Mouse (Mus musculus): ENCODE data around the gene Nrg4. TPM values are rescaled to one million over a fixed set of nuclear protein-coding genes. Genes with fewer than 3 reads are reported as not detected.

Gene Nrg4
- polyA plus RNA-seq, 1 experiment from 2014 or later: 0.60 TPM

- DNase-seq: peak; percentile 72
- Histone ChIP-seq H3K4me2 (peak within 1 kb of the TSS; percentile 77), H3K27ac (peak within 1 kb of the TSS; percentile 77), H3K9me3 (replicated peaks) (no peaks in the 10 kb centered on the region), H3K27me3 (no peaks in the 10 kb centered on the region), H3K4me3 (replicated peaks) (peak within 1 kb of the TSS; percentile 84), H3K4me1 (replicated peaks) (peaks cover 34% of the 10 kb centered on the region), H3K9ac (peak within 1 kb of the TSS; percentile 80), H3K36me3 (peaks cover 15% of the 10 kb centered on the region)
- peak; percentile 97 for ATAC-seq (ENCODE audit: low read depth)
- WGBS (ENCODE audit: insufficient replicate concordance): under 1% methylated on average over 63 of the region's 65 CpGs
These were observed 117.7 kb downstream of the Nrg4 start, which contains the start of gene Fbxo22 for GRCm38 (mm10) chr9:55208790-55209481. Gene Fbxo22, plus strand, starts transcription at chr9:55208925.

GRCm38 (mm10) chr9:55208458-55208789, 118.2 kb downstream of the Nrg4 start:
- peak overlapping the region; percentile 84 for H3K4me3 ChIP-seq (replicated peaks)
- no peak for ATAC-seq (ENCODE audit: low read depth)
- H3K9me3 ChIP-seq (replicated peaks): no peaks in the 10 kb centered on the region
- peak overlapping the region; percentile 77 for H3K4me2 ChIP-seq
- H3K9ac ChIP-seq: peak overlapping the region; percentile 80
- peak overlapping the region; percentile 77 for H3K27ac ChIP-seq
- H3K36me3 ChIP-seq: peaks cover 11% of the 10 kb centered on the region
- no peak for DNase-seq
- WGBS (ENCODE audit: insufficient replicate concordance): 0% methylated on average over 2 of the region's 2 CpGs
- H3K4me1 ChIP-seq (replicated peaks): peaks cover 34% of the 10 kb centered on the region
- no peaks in the 10 kb centered on the region for H3K27me3 ChIP-seq

- no peak overlapping the region for H3K4me3 ChIP-seq (replicated peaks)
- DNase-seq (no peak), ATAC-seq (ENCODE audit: low read depth) (no peak)
- H3K36me3 ChIP-seq: peaks cover 27% of the 10 kb centered on the region
- H3K4me1 ChIP-seq (replicated peaks): no peaks in the 10 kb centered on the region
- no peaks in the 10 kb centered on the region for H3K9me3 ChIP-seq (replicated peaks)
- H3K27ac ChIP-seq: no peak overlapping the region
- no peak overlapping the region for H3K9ac ChIP-seq
- H3K27me3 ChIP-seq: no peaks in the 10 kb centered on the region
- no peak overlapping the region for H3K4me2 ChIP-seq
- 79% methylated on average over 2 of the region's 2 CpGs for WGBS (ENCODE audit: insufficient replicate concordance)
These were observed 127.3 kb downstream of the Nrg4 start for GRCm38 (mm10) chr9:55199348-55199747.

GRCm38 (mm10) chr9:55198260-55198659, 128.4 kb downstream of the Nrg4 start:
- 85% methylated on average over 1 of the region's 1 CpGs for WGBS (ENCODE audit: insufficient replicate concordance)

GRCm38 (mm10) chr9:55195876-55196275, 130.8 kb downstream of the Nrg4 start:
- 73% methylated on average over 3 of the region's 3 CpGs for WGBS (ENCODE audit: insufficient replicate concordance)
- ATAC-seq (ENCODE audit: low read depth) (no peak), DNase-seq (no peak)
- no peak overlapping the region for H3K27ac ChIP-seq
- no peaks in the 10 kb centered on the region for H3K27me3 ChIP-seq
- H3K4me1 ChIP-seq (replicated peaks): no peaks in the 10 kb centered on the region
- H3K4me3 ChIP-seq (replicated peaks): no peak overlapping the region
- no peak overlapping the region for H3K4me2 ChIP-seq
- H3K36me3 ChIP-seq: peaks cover 30% of the 10 kb centered on the region
- no peak overlapping the region for H3K9ac ChIP-seq
- H3K9me3 ChIP-seq (replicated peaks): no peaks in the 10 kb centered on the region

More at GRCm38 (mm10) chr9:55198260-55198659, 128.4 kb downstream of the Nrg4 start:
- no peak overlapping the region for H3K27ac ChIP-seq
- no peaks in the 10 kb centered on the region for H3K9me3 ChIP-seq (replicated peaks)
- H3K4me3 ChIP-seq (replicated peaks): no peak overlapping the region
- no peak for DNase-seq
- no peaks in the 10 kb centered on the region for H3K4me1 ChIP-seq (replicated peaks)
- no peaks in the 10 kb centered on the region for H3K27me3 ChIP-seq
- H3K9ac ChIP-seq: no peak overlapping the region
- H3K4me2 ChIP-seq: no peak overlapping the region
- ATAC-seq (ENCODE audit: low read depth): no peak
- peaks cover 28% of the 10 kb centered on the region for H3K36me3 ChIP-seq

- Histone ChIP-seq H3K4me3 (replicated peaks) (no peak overlapping the region), H3K9me3 (replicated peaks) (no peaks in the 10 kb centered on the region), H3K4me1 (replicated peaks) (peaks cover 16% of the 10 kb centered on the region), H3K9ac (no peak overlapping the region), H3K27ac (no peak overlapping the region), H3K27me3 (no peaks in the 10 kb centered on the region), H3K4me2 (no peak overlapping the region), H3K36me3 (0 out of 2 replicates have a peak, but pooled peaks cover 8% of the 10 kb centered on the region)
- no peak for DNase-seq
- WGBS (ENCODE audit: insufficient replicate concordance): 55% methylated on average over 2 of the region's 2 CpGs
- ATAC-seq (ENCODE audit: low read depth): no peak
These were observed 152.4 kb downstream of the Nrg4 start for GRCm38 (mm10) chr9:55174235-55174634.

GRCm38 (mm10) chr9:55172195-55172685, 154.4 kb downstream of the Nrg4 start:
- H3K4me3 ChIP-seq (replicated peaks): no peak overlapping the region
- 0 out of 2 replicates have a peak, but pooled peaks cover 4% of the 10 kb centered on the region for H3K36me3 ChIP-seq
- H3K9me3 ChIP-seq (replicated peaks): no peaks in the 10 kb centered on the region
- H3K4me2 ChIP-seq: no peak overlapping the region
- H3K27ac ChIP-seq: no peak overlapping the region
- no peaks in the 10 kb centered on the region for H3K27me3 ChIP-seq
- H3K4me1 ChIP-seq (replicated peaks): peaks cover 16% of the 10 kb centered on the region
- DNase-seq: no peak
- no peak overlapping the region for H3K9ac ChIP-seq
- 80% methylated on average over 1 of the region's 1 CpGs for WGBS (ENCODE audit: insufficient replicate concordance)
- ATAC-seq (ENCODE audit: low read depth): no peak

- H3K9me3 ChIP-seq (replicated peaks): no peaks in the 10 kb centered on the region
- H3K9ac ChIP-seq: no peak overlapping the region
- DNase-seq (no peak), ATAC-seq (ENCODE audit: low read depth) (peak; percentile 71)
- H3K4me1 ChIP-seq (replicated peaks): peaks cover 19% of the 10 kb centered on the region
- no peaks in the 10 kb centered on the region for H3K27me3 ChIP-seq
- no peak overlapping the region for H3K4me2 ChIP-seq
- WGBS (ENCODE audit: insufficient replicate concordance): 44% methylated on average over 7 of the region's 7 CpGs
- H3K36me3 ChIP-seq: 0 out of 2 replicates have a peak, but pooled peaks cover 4% of the 10 kb centered on the region
- H3K27ac ChIP-seq: no peak overlapping the region
- H3K4me3 ChIP-seq (replicated peaks): no peak overlapping the region
These were observed 155.8 kb downstream of the Nrg4 start for GRCm38 (mm10) chr9:55170655-55171412.

Other genes with a start within 250 kb of the Nrg4 start
- 15.6 and 18.2 TPM in 2 replicates for gene Ube2q2, start 178.0 kb downstream of the Nrg4 start, polyA plus RNA-seq (2015; fragmentation: Nextera tagmentation; extraction: Ambion mirVana)
- 24.6 and 29.0 TPM in 2 replicates for gene Fbxo22, start 117.9 kb downstream of the Nrg4 start, polyA plus RNA-seq (2015; fragmentation: Nextera tagmentation; extraction: Ambion mirVana)
- 0.05 TPM in 1 of 2 replicates, not detected in the other for gene Tmem266, start 69 bp upstream of the Nrg4 start, polyA plus RNA-seq (2015; fragmentation: Nextera tagmentation; extraction: Ambion mirVana)
- gene Etfa, start 185.4 kb upstream of the Nrg4 start, polyA plus RNA-seq (2015; fragmentation: Nextera tagmentation; extraction: Ambion mirVana): 173 and 203 TPM in 2 replicates
- gene Isl2, start 211.8 kb upstream of the Nrg4 start, polyA plus RNA-seq (2015; fragmentation: Nextera tagmentation; extraction: Ambion mirVana): 0.28 and 0.29 TPM in 2 replicates

Measured in liver, embryonic 13.5 days (tissue).